Mouse (Mus musculus) left cerebral cortex, postnatal 36 days (tissue): ENCODE measurements around the gene Acta2. TPM values are rescaled to one million over a fixed set of nuclear protein-coding genes. Genes with fewer than 3 reads are reported as not detected.

ENCODE experiments used
- DNase-seq, 2 experiments: peaks; one replicate each; pipeline ENCODE4 v3.0.0; 2021 to 2022; ENCODE audit warnings: low spot score in 2 of 2, mixed read lengths in 1 of 2
- intact Hi-C: fragments of 180-260 bp; cut with DNase I; formaldehyde crosslinking; loops from one replicate; pipeline ENCODE4 v1.15.1; 2025
- total RNA-seq, 2 experiments: library from RNA; stranded (reverse); gene quantifications; 2 replicates each; pipeline ENCODE4 v1.2.3; 2021

Acta2 gene
- total RNA-seq, result 10 to 100 TPM; 18.2 to 18.9 TPM

GRCm38 (mm10) chr19:34254880-34255681, at the start of gene Acta2:
Gene Acta2 (minus strand): TSS chr19:34255590.
- no peak for DNase-seq
- intact Hi-C loops, result no loop called here

GRCm38 (mm10) chr19:34304917-34305316, 49.5 kb upstream of the Acta2 start:
- intact Hi-C loops, result no loop called here
- no peak for DNase-seq

GRCm38 (mm10) chr19:34300430-34300829, 45.0 kb upstream of the Acta2 start:
- DNase-seq, result no peak
- intact Hi-C loops, result no loop called here

- no peak for DNase-seq
- intact Hi-C loops, result no loop called here
Observed at GRCm38 (mm10) chr19:34299229-34299628, 43.8 kb upstream of the Acta2 start.

- DNase-seq, result no peak
- intact Hi-C loops, result no loop called here
Observed at GRCm38 (mm10) chr19:34298531-34298930, 43.1 kb upstream of the Acta2 start.

GRCm38 (mm10) chr19:34295442-34295841, 40.1 kb upstream of the Acta2 start:
- intact Hi-C loops, result no loop called here
- no peak for DNase-seq

GRCm38 (mm10) chr19:34293376-34293947, 38.1 kb upstream of the Acta2 start:
- intact Hi-C loops, result no loop called here
- DNase-seq, result no peak

GRCm38 (mm10) chr19:34292701-34293100, 37.3 kb upstream of the Acta2 start:
- intact Hi-C loops, result no loop called here
- DNase-seq, result no peak

GRCm38 (mm10) chr19:34291956-34292355, 36.6 kb upstream of the Acta2 start:
- DNase-seq, result no peak
- intact Hi-C loops, result no loop called here

- intact Hi-C loops, result no loop called here
- DNase-seq, result no peak
Observed at GRCm38 (mm10) chr19:34291379-34291778, 36.0 kb upstream of the Acta2 start.

- DNase-seq, result no peak
- intact Hi-C loops, result no loop called here
Observed at GRCm38 (mm10) chr19:34290872-34291341, 35.5 kb upstream of the Acta2 start.

GRCm38 (mm10) chr19:34289948-34290789, 34.8 kb upstream of the Acta2 start, which contains the start of gene Fas:
Gene Fas (plus strand): TSS chr19:34290666.
- intact Hi-C loops, result loop anchor here (5.0 kb wide), 1 partner anchor 48 kb away; no protein-coding TSS in a partner anchor
- peak; percentile 9 to 13 for DNase-seq

GRCm38 (mm10) chr19:34288696-34289095, 33.3 kb upstream of the Acta2 start:
- no peak for DNase-seq
- intact Hi-C loops, result loop anchor here (5.0 kb wide), 1 partner anchor 46 kb away; no protein-coding TSS in a partner anchor

GRCm38 (mm10) chr19:34287656-34288415, 32.4 kb upstream of the Acta2 start:
- no peak for DNase-seq
- intact Hi-C loops, result loop anchor here (5.0 kb wide), 1 partner anchor 46 kb away; no protein-coding TSS in a partner anchor

GRCm38 (mm10) chr19:34287221-34287620, 31.8 kb upstream of the Acta2 start:
- intact Hi-C loops, result loop anchor here (5.0 kb wide), 1 partner anchor 45 kb away; no protein-coding TSS in a partner anchor
- DNase-seq, result no peak

GRCm38 (mm10) chr19:34284826-34285225, 29.4 kb upstream of the Acta2 start:
- intact Hi-C loops, result loop anchor here (5.0 kb wide), 1 partner anchor 43 kb away; no protein-coding TSS in a partner anchor

GRCm38 (mm10) chr19:34284383-34284782, 29.0 kb upstream of the Acta2 start:
- intact Hi-C loops, result no loop called here
- no peak for DNase-seq

More at GRCm38 (mm10) chr19:34284826-34285225, 29.4 kb upstream of the Acta2 start:
- no peak for DNase-seq

- DNase-seq, result no peak
- intact Hi-C loops, result no loop called here
Observed at GRCm38 (mm10) chr19:34283614-34284013, 28.2 kb upstream of the Acta2 start.

- DNase-seq, result no peak
- intact Hi-C loops, result no loop called here
Observed at GRCm38 (mm10) chr19:34278078-34278477, 22.7 kb upstream of the Acta2 start.
